Mouse (Mus musculus): ENCODE results near the gene Necap2.

Necap2 gene

GRCm38 (mm10) chr4:141077681-141078509 lies at the start of gene Necap2:
Necap2 (minus strand) TSS chr4:141078357.
- DNase-seq (ENCODE audit: low spot score in 2 of 2): peak; percentile 91 to 93

- no peak for DNase-seq (ENCODE audit: low spot score in 2 of 2)
These were observed 44.9 kb upstream of the Necap2 start for GRCm38 (mm10) chr4:141123065-141123464.

GRCm38 (mm10) chr4:141122663-141123062 lies 44.5 kb upstream of the Necap2 start:
- no peak for DNase-seq (ENCODE audit: low spot score in 2 of 2)

GRCm38 (mm10) chr4:141120700-141121099 lies 42.5 kb upstream of the Necap2 start:
- peak; percentile 70 to 74 for DNase-seq (ENCODE audit: low spot score in 2 of 2)

GRCm38 (mm10) chr4:141118691-141119090 lies 40.5 kb upstream of the Necap2 start:
- DNase-seq (ENCODE audit: low spot score in 2 of 2): no peak

GRCm38 (mm10) chr4:141115398-141115797 lies 37.2 kb upstream of the Necap2 start:
- DNase-seq (ENCODE audit: low spot score in 2 of 2): no peak

GRCm38 (mm10) chr4:141114521-141114981 lies 36.4 kb upstream of the Necap2 start:
- DNase-seq (ENCODE audit: low spot score in 2 of 2): peak in 1 of 2 experiments; percentile 36

GRCm38 (mm10) chr4:141113831-141114230 lies 35.7 kb upstream of the Necap2 start:
- DNase-seq (ENCODE audit: low spot score in 2 of 2): no peak

- no peak for DNase-seq (ENCODE audit: low spot score in 2 of 2)
These were observed 30.1 kb upstream of the Necap2 start for GRCm38 (mm10) chr4:141108196-141108732.

GRCm38 (mm10) chr4:141106526-141107183 lies 28.5 kb upstream of the Necap2 start:
- no peak for DNase-seq (ENCODE audit: low spot score in 2 of 2)

GRCm38 (mm10) chr4:141101855-141102254 lies 23.7 kb upstream of the Necap2 start:
- peak in 1 of 2 experiments; percentile 39 for DNase-seq (ENCODE audit: low spot score in 2 of 2)

GRCm38 (mm10) chr4:141101291-141101690 lies 23.1 kb upstream of the Necap2 start:
- no peak for DNase-seq (ENCODE audit: low spot score in 2 of 2)

GRCm38 (mm10) chr4:141099956-141100355 lies 21.8 kb upstream of the Necap2 start:
- no peak for DNase-seq (ENCODE audit: low spot score in 2 of 2)

GRCm38 (mm10) chr4:141098935-141099334 lies 20.8 kb upstream of the Necap2 start:
- no peak for DNase-seq (ENCODE audit: low spot score in 2 of 2)

- DNase-seq (ENCODE audit: low spot score in 2 of 2): no peak
These were observed 18.6 kb upstream of the Necap2 start for GRCm38 (mm10) chr4:141096710-141097109.

- no peak for DNase-seq (ENCODE audit: low spot score in 2 of 2)
These were observed 16.9 kb upstream of the Necap2 start for GRCm38 (mm10) chr4:141095016-141095415.

GRCm38 (mm10) chr4:141088714-141089113 lies 10.6 kb upstream of the Necap2 start:
- no peak for DNase-seq (ENCODE audit: low spot score in 2 of 2)

GRCm38 (mm10) chr4:141088033-141088432 lies 9.9 kb upstream of the Necap2 start, which contains the start of gene Spata21:
Spata21 (plus strand) TSS chr4:141088333.
- DNase-seq (ENCODE audit: low spot score in 2 of 2): no peak

GRCm38 (mm10) chr4:141086862-141087261 lies 8.7 kb upstream of the Necap2 start:
- no peak for DNase-seq (ENCODE audit: low spot score in 2 of 2)

GRCm38 (mm10) chr4:141078510-141079137 lies 467 bp upstream of the Necap2 start:
- no peak for DNase-seq (ENCODE audit: low spot score in 2 of 2)

- no peak for DNase-seq (ENCODE audit: low spot score in 2 of 2)
These were observed 1.2 kb downstream of the Necap2 start for GRCm38 (mm10) chr4:141076761-141077506.
